Mouse (Mus musculus) intestine, embryonic 16.5 days (tissue): Measurements from ENCODE around the gene Hsd11b2. TPM values are rescaled to one million over a fixed set of nuclear protein-coding genes. Genes with fewer than 3 reads are reported as not detected.

Source experiments
- ATAC-seq: fragments of 200-750 bp; cut with Nextera tagmentation; 2 replicates; pipeline ENCODE4 v1.8.0; 2017; ENCODE audit warnings: moderate TSS enrichment, moderate library complexity
- H3K27ac ChIP-seq: fragments of 300-500 bp; sonication (generic); 2 replicates; pipeline ENCODE4 v1.5.1; 2014; ENCODE audit warnings: mild to moderate bottlenecking, low read length
- H3K27me3 ChIP-seq: fragments of 300-500 bp; sonication (generic); replicated peaks from 2 replicates; pipeline ENCODE4 v1.6.1; 2014; ENCODE audit warnings: low read length, control low read depth, mixed read lengths; ENCODE audit not compliant: control insufficient read depth, insufficient read depth
- H3K36me3 ChIP-seq: fragments of 300-500 bp; sonication (generic); 2 replicates; pipeline ENCODE4 v1.6.1; 2014; ENCODE audit warnings: low read length, control low read depth; ENCODE audit not compliant: control insufficient read depth, insufficient read depth
- H3K4me1 ChIP-seq: fragments of 300-500 bp; sonication (generic); 2 replicates; pipeline ENCODE4 v1.6.1; 2014; ENCODE audit warnings: low read length, control low read depth, mixed read lengths; ENCODE audit not compliant: control insufficient read depth, insufficient read depth
- H3K4me2 ChIP-seq: fragments of 300-500 bp; sonication (generic); 2 replicates; pipeline ENCODE4 v1.6.1; 2014; ENCODE audit warnings: low read depth, low read length, control low read depth
- H3K4me3 ChIP-seq: fragments of 300-500 bp; sonication (generic); 2 replicates; pipeline ENCODE4 v1.5.1; 2014; ENCODE audit warnings: mild to moderate bottlenecking, low read length
- H3K9ac ChIP-seq: fragments of 300-500 bp; sonication (generic); 2 replicates; pipeline ENCODE4 v1.6.1; 2014; ENCODE audit warnings: low read depth, low read length
- H3K9me3 ChIP-seq: fragments of 300-500 bp; sonication (generic); 2 replicates; pipeline ENCODE4 v1.6.1; 2016; ENCODE audit warnings: low read length, control low read depth; ENCODE audit not compliant: control insufficient read depth
- WGBS: fragments of 180-500 bp; shearing (Covaris S2); extraction: QIAGEN DNeasy Blood & Tissue Kit; methylation state at CpG from one replicate; pipeline ENCODE4 v1.1.7; 2014; 5-methylcytosine and 5-hydroxymethylcytosine counted together
- polyA plus RNA-seq: library from polyadenylated mRNA; unstranded; fragments of >200 nt; fragmentation: Nextera tagmentation; extraction: Ambion mirVana; gene quantifications from 2 replicates; pipeline ENCODE4 v1.2.1, GENCODE M21; 2015

Hsd11b2 gene
- polyA plus RNA-seq, 1 experiment from 2014 or later: 1.9 TPM

DNA sequence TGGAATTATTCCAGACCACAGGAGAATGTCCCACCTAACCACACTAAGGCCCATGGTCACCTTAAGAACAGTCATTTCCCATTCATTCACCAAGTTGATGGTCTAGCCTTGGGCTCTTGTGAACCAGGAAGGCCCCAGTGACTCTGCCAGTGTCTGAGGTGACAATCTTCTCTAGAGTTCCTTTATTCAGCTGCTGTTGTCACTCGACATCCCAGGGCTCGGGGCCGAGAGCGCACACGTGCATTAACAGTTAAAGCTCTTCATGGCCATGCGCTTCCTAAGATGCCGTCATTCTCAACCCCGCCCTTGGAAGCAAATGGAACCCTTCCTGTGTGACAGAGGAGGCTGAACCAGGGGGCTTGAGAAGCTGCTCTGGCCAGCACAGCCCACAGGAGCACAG, 36.4 kb upstream of the Hsd11b2 start:
- ATAC-seq: no peak
- H3K9ac ChIP-seq: no peak overlapping the region
- H3K4me2 ChIP-seq: no peak overlapping the region
- H3K9me3 ChIP-seq: no peaks in the 10 kb centered on the region
- H3K4me3 ChIP-seq: no peak overlapping the region
- WGBS: 84% methylated on average over 8 of the region's 8 CpGs
- no peak overlapping the region for H3K27ac ChIP-seq
- H3K27me3 ChIP-seq: no peaks in the 10 kb centered on the region
- H3K36me3 ChIP-seq: no peaks in the 10 kb centered on the region
- no peaks in the 10 kb centered on the region for H3K4me1 ChIP-seq

DNA sequence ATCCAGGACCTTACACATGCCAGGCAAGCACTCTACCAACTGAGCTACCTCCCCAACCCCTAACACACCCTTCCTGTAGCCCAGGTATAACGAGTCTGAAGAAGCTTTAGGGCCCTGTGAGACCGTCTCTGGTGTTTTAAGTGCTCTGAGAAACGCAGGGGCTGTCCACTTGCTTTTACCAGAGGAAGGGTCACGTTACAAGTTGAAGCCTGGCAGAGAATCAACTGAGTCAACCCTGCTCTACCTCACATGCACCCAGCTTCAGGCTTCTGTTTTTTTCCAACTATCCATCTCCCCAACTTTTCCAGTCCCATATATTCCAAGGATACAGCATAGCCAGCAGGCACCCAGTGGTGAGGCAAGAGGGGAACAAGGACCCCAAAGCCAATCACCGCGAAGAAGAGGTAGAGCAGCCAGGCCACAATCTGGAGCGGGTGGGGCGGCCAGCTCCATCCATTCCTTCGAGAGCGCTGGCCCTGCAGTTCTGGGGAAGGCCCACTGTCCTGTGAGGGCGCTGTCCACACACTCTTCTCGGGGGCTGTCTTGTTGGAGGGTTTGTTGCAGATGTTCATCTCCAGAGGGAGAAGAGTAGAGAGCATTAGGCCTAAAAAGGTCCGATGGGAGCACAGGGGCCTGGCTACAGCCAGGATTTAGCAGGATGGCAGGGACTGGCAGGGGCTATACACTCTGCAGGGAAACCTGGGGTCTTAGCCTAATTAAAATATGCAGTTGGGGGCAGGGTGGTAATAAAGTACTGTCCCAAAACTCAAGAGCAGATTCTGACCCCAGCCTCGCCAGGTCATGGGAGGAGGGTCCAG, 35.1 kb upstream of the Hsd11b2 start:
- no peaks in the 10 kb centered on the region for H3K9me3 ChIP-seq
- 49% methylated on average over 14 of the region's 14 CpGs for WGBS
- no peak overlapping the region for H3K9ac ChIP-seq
- H3K4me2 ChIP-seq: no peak overlapping the region
- H3K4me1 ChIP-seq: no peaks in the 10 kb centered on the region
- H3K27me3 ChIP-seq: no peaks in the 10 kb centered on the region
- no peaks in the 10 kb centered on the region for H3K36me3 ChIP-seq
- H3K4me3 ChIP-seq: no peak overlapping the region
- no peak overlapping the region for H3K27ac ChIP-seq
- peak; percentile 35; the same call in 1 of the 2 replicates for ATAC-seq

DNA sequence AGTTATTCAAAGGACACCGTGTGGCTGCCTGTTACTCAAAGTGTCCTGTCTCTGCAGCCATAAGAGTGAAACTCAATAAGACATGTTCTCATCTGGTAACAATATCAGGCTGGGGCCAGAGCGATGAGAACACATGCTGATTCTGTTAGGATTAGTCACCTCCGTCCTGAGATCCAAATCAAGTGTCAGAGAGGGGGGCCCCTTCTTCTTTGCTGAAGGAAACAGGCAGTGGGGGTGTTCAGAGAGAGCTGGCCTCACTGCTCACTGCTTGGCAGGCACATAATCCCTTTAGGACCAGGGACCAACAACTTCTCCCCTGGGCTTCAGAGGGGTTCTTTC, 34.6 kb upstream of the Hsd11b2 start:
- 73% methylated on average over 3 of the region's 3 CpGs for WGBS
- Histone ChIP-seq H3K27me3 (no peaks in the 10 kb centered on the region), H3K4me1 (no peaks in the 10 kb centered on the region), H3K36me3 (no peaks in the 10 kb centered on the region), H3K9me3 (no peaks in the 10 kb centered on the region), H3K9ac (no peak overlapping the region), H3K4me2 (no peak overlapping the region), H3K4me3 (no peak overlapping the region), H3K27ac (no peak overlapping the region)
- peak; percentile 11; the same call in 1 of the 2 replicates for ATAC-seq

DNA sequence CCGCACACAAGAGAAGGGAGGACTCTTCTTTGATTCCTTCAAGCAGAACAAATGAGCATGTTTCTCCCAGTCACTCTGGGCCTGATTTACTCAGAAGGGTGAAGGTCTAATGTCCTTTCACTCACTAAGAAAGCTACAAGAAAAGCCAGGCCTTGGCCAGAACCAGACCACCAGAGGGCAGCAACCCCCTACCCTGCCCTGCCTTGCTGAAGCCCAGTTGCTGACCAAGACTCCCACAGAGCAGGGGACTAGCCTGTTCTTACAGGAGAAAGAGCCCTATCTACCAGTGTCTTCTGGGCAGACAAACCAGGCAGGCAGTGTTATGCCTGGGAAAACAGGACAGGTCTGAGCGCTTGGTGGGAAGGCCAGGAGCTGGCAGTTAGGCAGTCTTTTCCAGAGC, 34.2 kb upstream of the Hsd11b2 start:
- Histone ChIP-seq H3K27me3 (no peaks in the 10 kb centered on the region), H3K4me3 (no peak overlapping the region), H3K9ac (no peak overlapping the region), H3K4me2 (no peak overlapping the region), H3K27ac (no peak overlapping the region), H3K9me3 (no peaks in the 10 kb centered on the region), H3K4me1 (no peaks in the 10 kb centered on the region), H3K36me3 (no peaks in the 10 kb centered on the region)
- peak; percentile 52; the same call in 1 of the 2 replicates for ATAC-seq
- 49% methylated on average over 2 of the region's 2 CpGs for WGBS

DNA sequence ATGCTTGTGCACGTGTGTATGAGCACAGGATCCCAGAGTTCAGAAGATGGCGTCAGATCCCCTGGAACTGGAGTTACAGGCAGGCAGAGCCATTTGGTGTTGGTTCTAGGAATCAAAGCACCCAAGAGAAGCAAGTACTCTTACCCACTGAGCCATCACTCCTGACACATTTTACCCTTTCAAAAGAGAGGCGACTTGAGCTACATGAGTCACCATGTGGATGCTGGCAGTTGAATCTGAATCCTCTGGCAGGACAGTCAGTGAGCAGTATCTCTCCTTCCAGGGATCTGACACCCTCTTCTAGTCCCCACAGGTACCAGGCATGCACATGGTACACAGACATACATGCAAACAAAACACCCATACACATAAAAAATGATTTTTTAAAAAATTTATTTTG, 30.5 kb upstream of the Hsd11b2 start:
- Histone ChIP-seq H3K9me3 (no peaks in the 10 kb centered on the region), H3K27ac (no peak overlapping the region), H3K4me1 (no peaks in the 10 kb centered on the region), H3K9ac (no peak overlapping the region), H3K27me3 (no peaks in the 10 kb centered on the region), H3K4me2 (no peak overlapping the region), H3K36me3 (no peaks in the 10 kb centered on the region), H3K4me3 (no peak overlapping the region)
- no peak for ATAC-seq
- WGBS: 66% methylated on average over 3 of the region's 3 CpGs

DNA sequence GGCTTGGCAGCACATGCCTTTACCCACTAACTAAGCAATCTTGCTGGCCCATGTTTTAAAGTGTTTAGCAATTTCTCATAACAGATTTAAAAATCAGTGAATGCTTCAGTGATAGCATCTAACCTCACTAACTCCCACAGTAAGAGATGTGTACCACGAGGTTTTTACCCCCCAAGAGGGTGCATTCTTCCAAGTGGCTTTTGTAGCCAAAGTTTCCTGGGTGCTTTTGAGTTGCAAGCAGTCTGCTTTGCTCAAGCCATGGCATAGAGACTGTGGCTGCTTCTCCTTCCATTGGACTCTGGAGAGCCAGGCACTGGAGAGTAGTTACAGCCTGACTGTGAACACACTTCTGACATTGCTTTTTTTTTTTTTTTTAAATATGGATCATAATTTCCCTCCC, 29.3 kb upstream of the Hsd11b2 start:
- H3K4me1 ChIP-seq: no peaks in the 10 kb centered on the region
- no peaks in the 10 kb centered on the region for H3K27me3 ChIP-seq
- no peak overlapping the region for H3K4me3 ChIP-seq
- H3K27ac ChIP-seq: no peak overlapping the region
- no peak for ATAC-seq
- H3K4me2 ChIP-seq: no peak overlapping the region
- H3K9ac ChIP-seq: no peak overlapping the region
- 41% methylated on average over 1 of the region's 1 CpGs for WGBS
- no peaks in the 10 kb centered on the region for H3K9me3 ChIP-seq
- no peaks in the 10 kb centered on the region for H3K36me3 ChIP-seq

DNA sequence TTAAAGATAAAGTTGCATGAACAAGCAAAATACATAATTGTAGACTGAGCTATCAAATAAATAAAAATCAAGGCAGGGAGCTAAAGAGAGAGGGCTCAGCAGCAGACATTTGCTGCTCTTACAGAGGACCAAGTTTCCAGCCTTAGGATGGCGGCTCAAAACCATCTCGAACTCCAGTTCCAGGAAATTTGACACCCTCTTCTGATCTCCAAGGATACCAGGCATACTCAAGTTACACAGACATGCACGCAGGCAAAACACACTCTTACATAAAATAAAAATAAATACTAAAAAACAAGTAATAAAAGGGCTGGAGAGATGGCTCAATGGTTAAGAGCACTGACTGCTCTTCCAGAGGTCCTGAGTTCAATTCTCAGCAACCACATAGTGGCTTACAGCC, 25.1 kb upstream of the Hsd11b2 start:
- no peak overlapping the region for H3K4me2 ChIP-seq
- no peak overlapping the region for H3K27ac ChIP-seq
- H3K27me3 ChIP-seq: no peaks in the 10 kb centered on the region
- ATAC-seq: no peak
- WGBS: 48% methylated on average over 3 of the region's 3 CpGs
- H3K9me3 ChIP-seq: no peaks in the 10 kb centered on the region
- H3K4me1 ChIP-seq: peaks cover 20% of the 10 kb centered on the region
- H3K9ac ChIP-seq: no peak overlapping the region
- no peak overlapping the region for H3K4me3 ChIP-seq
- no peaks in the 10 kb centered on the region for H3K36me3 ChIP-seq

DNA sequence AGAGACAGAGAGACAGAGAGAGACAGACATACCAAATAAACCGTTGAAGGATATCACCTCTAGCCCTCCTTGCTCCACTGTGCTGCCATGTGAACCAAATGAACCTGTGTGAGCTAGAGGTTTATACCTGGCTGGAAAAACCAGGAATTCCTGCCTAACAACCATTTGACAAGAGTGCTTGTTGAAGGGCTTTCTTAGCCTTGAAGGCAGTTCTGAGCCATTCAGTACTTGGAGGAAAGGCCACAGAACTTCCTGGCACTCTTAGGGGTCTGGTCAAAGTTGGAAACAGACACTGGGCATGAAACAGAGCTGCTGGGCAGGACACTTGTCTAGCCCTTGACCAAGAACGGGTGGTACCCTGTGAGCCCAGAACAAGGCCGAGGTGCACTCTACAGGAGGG, 24.0 kb upstream of the Hsd11b2 start:
- 76% methylated on average over 3 of the region's 3 CpGs for WGBS
- no peak overlapping the region for H3K9ac ChIP-seq
- no peak overlapping the region for H3K27ac ChIP-seq
- H3K4me1 ChIP-seq: peaks cover 20% of the 10 kb centered on the region
- no peaks in the 10 kb centered on the region for H3K27me3 ChIP-seq
- ATAC-seq: no peak
- H3K4me3 ChIP-seq: no peak overlapping the region
- no peaks in the 10 kb centered on the region for H3K36me3 ChIP-seq
- H3K4me2 ChIP-seq: no peak overlapping the region
- no peaks in the 10 kb centered on the region for H3K9me3 ChIP-seq

DNA sequence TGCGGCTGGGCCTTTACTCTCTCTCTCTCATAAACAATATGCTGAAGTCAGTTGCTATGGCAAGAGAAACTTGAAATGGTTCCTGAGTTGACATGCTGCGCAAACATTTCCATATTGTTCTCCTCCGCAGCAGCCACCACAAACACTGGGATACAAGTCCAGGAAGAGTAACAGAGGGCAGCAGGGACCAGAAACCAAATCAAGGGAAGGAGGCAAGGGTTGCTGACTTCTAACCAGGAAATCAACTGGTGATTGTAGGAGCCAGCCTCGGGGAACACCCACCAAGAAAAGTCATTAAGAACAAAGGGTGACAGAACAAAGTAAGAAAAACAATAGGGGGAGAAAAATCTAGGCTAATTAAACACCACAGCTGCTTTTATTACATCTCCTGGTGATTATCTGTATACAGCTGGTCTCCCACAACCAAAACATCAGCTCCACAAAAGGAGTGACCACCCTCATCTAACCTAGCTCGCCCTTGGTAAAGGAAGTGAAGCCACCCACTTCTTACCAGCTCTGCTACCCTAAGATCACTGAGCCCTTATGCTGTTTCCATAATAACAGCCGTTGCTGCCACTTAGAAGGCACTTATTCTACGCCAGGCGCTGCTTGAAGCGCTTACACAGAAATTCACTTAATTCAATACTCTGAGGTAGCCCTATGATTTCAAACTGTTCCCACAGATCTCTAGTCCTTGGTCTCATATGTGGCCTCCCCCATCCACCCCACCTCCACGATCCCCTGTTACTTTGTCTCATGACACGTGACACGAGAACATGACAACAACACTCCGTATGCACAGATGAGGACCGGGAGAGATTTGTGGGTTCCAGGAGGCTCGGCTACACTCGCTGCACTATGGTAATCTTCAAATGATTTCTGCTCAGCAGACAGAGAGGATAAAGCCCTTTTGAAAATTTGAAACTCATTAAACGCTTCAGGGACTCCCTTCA, 22.9 kb upstream of the Hsd11b2 start:
- Histone ChIP-seq H3K9me3 (no peaks in the 10 kb centered on the region), H3K27me3 (no peaks in the 10 kb centered on the region), H3K4me1 (peaks cover 20% of the 10 kb centered on the region), H3K4me2 (peak overlapping the region; percentile 83), H3K36me3 (no peaks in the 10 kb centered on the region), H3K27ac (peak overlapping the region; percentile 4; the same call in 1 of the 2 replicates), H3K9ac (peak overlapping the region; percentile 92; the same call in 1 of the 2 replicates), H3K4me3 (peak overlapping the region; percentile 84)
- no peak for ATAC-seq
- 44% methylated on average over 17 of the region's 17 CpGs for WGBS
